Mouse (Mus musculus): ENCODE measurements around the gene Akain1.

Akain1 gene

GRCm38 (mm10) chr17:69479261-69479660 is 40.1 kb downstream of the Akain1 start:
- no peak for DNase-seq (ENCODE audit: low spot score in 2 of 2)

GRCm38 (mm10) chr17:69487116-69487515 is 48.0 kb downstream of the Akain1 start:
- no peak for DNase-seq (ENCODE audit: low spot score in 2 of 2)

DNA sequence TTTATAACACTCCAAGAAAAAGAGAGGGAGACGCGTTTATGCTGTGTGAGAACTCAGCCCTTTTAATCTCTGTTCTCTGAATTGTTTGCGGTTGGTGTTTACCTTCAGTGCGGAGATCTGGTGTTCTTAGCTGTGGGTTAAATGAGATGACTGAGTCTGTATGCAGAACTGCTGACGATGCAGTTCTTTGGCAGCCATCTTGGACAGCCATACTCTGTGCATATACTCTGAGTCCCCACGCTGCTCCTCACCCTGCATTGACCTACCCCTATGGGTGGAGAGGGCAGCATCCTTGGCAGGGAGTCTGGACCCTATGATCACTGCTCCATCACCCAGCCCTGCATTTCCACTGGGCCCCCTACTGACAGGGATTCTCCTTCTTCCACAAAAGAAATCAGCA is 48.8 kb downstream of the Akain1 start:
- DNase-seq (ENCODE audit: low spot score in 2 of 2), result no peak

- no peak for DNase-seq (ENCODE audit: low spot score in 2 of 2)
Measured at GRCm38 (mm10) chr17:69488826-69489225, 49.7 kb downstream of the Akain1 start.

GRCm38 (mm10) chr17:69492368-69492767 is 53.2 kb downstream of the Akain1 start:
- peak; percentile 14 to 18 for DNase-seq (ENCODE audit: low spot score in 2 of 2)

DNA sequence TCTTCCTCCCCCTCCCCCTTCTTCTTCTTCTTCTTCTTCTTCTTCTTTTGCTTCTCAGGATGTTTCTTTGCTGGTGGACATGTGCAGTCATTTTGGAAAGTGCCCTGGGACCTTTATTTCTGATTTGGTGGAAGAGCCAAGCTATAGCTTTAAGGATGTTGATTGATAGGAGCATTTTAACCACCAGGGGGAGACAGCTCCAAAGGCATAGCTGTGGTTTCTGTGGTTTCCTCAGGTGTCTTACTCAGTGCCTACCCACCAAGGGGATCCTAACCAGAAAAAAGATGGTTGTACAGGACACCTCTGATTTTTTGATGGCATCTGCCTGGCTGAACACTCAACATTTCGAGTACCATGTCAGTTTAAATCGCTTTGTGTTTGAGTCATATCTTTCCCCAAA is 56.4 kb downstream of the Akain1 start:
- DNase-seq (ENCODE audit: low spot score in 2 of 2), result no peak

DNA sequence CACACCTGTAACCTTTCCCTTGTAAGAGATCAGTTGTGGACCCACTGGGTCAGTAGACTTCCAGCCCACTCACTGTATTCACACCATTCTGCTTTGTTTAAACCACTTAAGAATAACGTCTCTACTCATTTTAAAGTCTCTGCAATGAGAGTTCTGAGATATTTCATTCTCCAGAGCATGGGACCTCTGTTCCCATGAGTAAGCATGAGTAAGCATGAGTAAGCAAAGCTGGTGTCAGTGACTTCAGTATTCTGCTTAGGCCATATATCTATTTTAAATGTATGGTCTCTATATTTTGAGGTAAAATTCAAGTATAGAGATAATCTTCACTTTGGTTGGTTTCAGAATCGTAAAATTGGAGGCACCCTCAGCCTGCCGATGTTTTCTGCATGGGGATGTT is 57.0 kb downstream of the Akain1 start:
- no peak for DNase-seq (ENCODE audit: low spot score in 2 of 2)

DNA sequence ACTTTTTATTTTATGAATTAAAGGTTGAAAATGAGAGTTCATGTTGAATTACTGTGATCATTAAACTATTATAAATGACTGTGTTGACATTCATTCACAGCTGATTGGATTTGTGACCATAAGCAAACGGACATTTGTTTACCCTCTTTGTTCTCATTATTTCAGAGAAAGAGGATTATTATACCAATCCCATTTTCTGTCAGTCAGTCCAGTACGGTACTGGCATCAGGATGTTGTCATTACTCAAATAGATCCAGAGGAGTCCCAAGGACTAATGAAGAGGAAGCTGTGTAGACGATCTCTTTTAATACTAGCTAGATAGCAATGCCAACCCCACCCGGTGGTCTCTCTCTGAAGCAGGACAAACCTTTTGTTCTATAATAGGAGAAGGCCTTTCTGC is 58.2 kb downstream of the Akain1 start:
- no peak for DNase-seq (ENCODE audit: low spot score in 2 of 2)

- DNase-seq (ENCODE audit: low spot score in 2 of 2), result no peak
Measured at GRCm38 (mm10) chr17:69498913-69499312, 59.8 kb downstream of the Akain1 start.

GRCm38 (mm10) chr17:69499441-69499840 is 60.3 kb downstream of the Akain1 start:
- DNase-seq (ENCODE audit: low spot score in 2 of 2), result no peak

DNA sequence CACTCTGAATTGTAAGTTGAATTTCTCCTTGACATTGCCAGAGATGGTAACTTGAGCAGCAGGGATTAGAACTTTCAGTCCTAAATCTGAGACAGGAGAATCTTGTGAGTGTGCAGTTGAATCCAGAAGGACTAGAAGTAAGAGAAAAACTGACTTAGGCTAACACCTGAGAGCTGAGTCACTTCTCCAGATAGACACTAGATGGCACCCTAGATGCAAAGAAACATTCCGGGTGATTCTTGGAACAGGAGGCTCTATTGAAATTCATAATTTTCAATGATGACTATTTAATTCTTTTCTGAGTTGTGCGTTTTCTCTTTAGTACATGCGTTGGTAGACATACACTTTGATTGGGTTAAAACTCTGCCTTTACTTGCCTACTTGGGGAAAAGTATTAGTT is 66.9 kb downstream of the Akain1 start:
- no peak for DNase-seq (ENCODE audit: low spot score in 2 of 2)

- no peak for DNase-seq (ENCODE audit: low spot score in 2 of 2)
Measured at GRCm38 (mm10) chr17:69516344-69516907, 77.3 kb downstream of the Akain1 start.

DNA sequence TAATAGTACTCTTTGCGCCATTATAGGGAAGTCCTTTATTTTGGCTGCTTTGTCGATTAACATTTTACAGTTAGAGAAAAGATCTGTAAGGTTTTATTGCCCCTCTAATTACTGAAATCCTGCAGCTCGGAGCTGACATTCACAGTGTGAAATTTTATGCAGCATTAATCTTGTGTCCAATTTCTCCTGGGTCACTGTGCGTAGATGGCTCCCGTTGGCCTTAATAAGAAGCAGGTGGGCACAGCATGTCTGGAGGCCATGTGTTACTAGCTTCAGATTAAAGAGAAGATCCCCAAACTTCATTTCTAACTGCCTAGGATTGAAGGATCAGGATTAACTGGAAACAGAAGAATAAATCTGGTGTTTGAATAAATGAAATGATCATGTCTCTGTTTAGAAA is 92.3 kb downstream of the Akain1 start:
- no peak for DNase-seq (ENCODE audit: low spot score in 2 of 2)

All from right cerebral cortex, postnatal 36 days (tissue).